Mouse (Mus musculus): ENCODE data around the gene Trpm6.

DNA sequence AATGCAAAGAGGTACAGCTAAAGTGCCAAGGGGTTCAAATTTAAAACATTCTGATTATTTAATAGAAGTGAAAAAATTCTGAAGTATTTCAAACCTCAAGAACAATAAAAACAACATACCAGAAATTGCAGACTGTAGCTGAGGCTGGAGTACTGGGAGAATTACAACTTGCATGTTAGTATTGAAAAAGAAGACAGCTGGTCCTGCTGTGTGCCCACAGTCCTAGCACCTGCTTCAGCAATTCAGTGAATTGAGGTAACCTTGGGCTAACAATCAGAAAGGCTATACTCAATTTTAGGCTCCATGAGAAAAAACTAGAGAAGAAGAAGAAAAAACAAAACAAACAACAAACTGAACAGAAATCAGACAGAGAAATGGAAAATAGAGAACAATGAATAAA, 41.7 kb upstream of the Trpm6 start:
- TF ChIP-seq CTCF (IDR thresholded peaks at IDR 0.05; ENCODE audit: low read depth) (no peak), EP300 (optimal IDR thresholded peaks at IDR 0.05) (no peak)

All from stomach, postnatal 0 days (tissue).